Mouse (Mus musculus) erythroid progenitor cell, adult 5-6 weeks (primary cell): ENCODE measurements at regions not wholly inside any gene's neighbourhood (a gene's known extent, or its start where the extent isn't known, plus 50 kb on each side); places are given as distances from the start of the nearest gene placed in this dataset.

Experiments used
- ATAC-seq: replicated peaks from 2 replicates; pipeline ENCODE4 v1.8.0; 2016; ENCODE audit warnings: moderate number of reproducible peaks, mild to moderate bottlenecking, moderate TSS enrichment, inconsistent platforms; ENCODE audit not compliant: poor library complexity, low FRiP score, severe bottlenecking

GRCm38 (mm10) chr3:41424142-41424939 is 131.2 kb upstream of the Jade1 start:
- ATAC-seq: no peak

- ATAC-seq: no peak
Measured at GRCm38 (mm10) chr3:41423630-41424029, 131.9 kb upstream of the Jade1 start.

- ATAC-seq: no peak
Measured at GRCm38 (mm10) chr3:41422615-41423579, 132.6 kb upstream of the Jade1 start.

- no peak for ATAC-seq
Measured at GRCm38 (mm10) chr3:41413771-41414170, 141.8 kb upstream of the Jade1 start.

GRCm38 (mm10) chr3:41412698-41413097 is 142.8 kb upstream of the Jade1 start:
- ATAC-seq: no peak

GRCm38 (mm10) chr3:41408821-41409737 is 146.5 kb upstream of the Jade1 start:
- no peak for ATAC-seq

GRCm38 (mm10) chr3:41408423-41408820 is 147.1 kb upstream of the Jade1 start:
- no peak for ATAC-seq

GRCm38 (mm10) chr3:41407988-41408387 is 147.5 kb upstream of the Jade1 start:
- ATAC-seq: no peak

- no peak for ATAC-seq
Measured at GRCm38 (mm10) chr3:41407520-41407919, 148.0 kb upstream of the Jade1 start.

GRCm38 (mm10) chr3:41401881-41402280 is 153.7 kb upstream of the Jade1 start:
- no peak for ATAC-seq

- no peak for ATAC-seq
Measured at GRCm38 (mm10) chr3:41389868-41390267, 165.7 kb upstream of the Jade1 start.

- no peak for ATAC-seq
Measured at GRCm38 (mm10) chr3:41387469-41388212, 167.9 kb upstream of the Jade1 start.

GRCm38 (mm10) chr3:41386299-41386698 is 169.2 kb upstream of the Jade1 start:
- ATAC-seq: no peak

GRCm38 (mm10) chr3:41384410-41384809 is 171.1 kb upstream of the Jade1 start:
- no peak for ATAC-seq

GRCm38 (mm10) chr3:41378576-41378975 is 177.0 kb upstream of the Jade1 start:
- no peak for ATAC-seq

- no peak for ATAC-seq
Measured at GRCm38 (mm10) chr3:41377826-41378406, 177.6 kb upstream of the Jade1 start.

GRCm38 (mm10) chr3:41376848-41377582 is 178.5 kb upstream of the Jade1 start:
- no peak for ATAC-seq
